Mouse (Mus musculus) kidney, adult 18-20 months (tissue): ENCODE results near the gene Comtd1.

Experiments used
- DNase-seq: peaks from one replicate; pipeline ENCODE4 v3.0.0; 2021

Gene Comtd1

DNA sequence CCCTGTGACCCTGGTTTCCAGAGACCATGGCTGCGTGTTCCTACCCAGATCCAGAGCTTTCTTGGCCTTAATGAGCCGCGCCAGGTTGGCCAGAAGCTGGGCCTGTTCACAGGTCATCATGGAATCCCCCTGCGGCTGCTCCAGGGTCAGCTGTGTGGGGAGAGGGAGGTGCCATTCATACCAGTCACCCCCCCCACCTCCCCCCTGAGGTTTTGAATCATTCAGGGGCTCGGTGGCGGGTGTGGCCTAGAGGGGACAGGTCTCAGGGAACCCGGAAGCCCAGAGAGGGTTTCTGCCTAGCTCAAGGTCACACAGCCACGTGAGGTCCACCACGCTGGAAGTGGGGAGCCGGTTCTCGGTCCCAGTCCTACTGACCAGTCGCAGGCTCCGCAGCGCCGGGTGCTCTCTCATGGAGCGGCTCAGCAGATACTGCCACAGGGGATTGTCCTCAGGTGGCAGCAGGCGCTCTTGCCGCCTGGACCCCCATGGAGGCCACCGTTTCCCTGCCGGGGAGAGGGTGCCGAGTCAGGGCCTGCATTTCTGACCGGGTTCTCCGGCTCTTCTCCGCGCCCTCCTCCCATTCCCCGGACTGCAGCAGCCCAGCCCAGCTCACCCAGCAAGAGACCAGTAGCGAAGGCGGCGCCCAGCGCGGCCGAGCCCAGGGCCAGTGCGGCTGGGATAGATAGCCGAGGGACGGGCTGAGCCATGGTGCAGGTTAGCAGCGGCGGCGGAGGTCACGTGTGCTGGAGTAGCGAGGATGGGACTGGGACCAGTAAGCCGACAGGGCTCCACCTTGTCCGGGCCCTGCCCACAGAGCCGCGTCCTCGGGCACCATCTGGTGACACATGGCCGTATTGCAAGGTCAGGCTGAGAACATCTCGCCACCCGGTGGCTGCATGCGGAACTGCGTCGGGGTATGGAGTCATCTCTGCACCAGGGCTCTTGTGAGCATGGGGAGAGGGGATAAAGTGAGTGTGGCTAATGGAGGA lies at the start of gene Comtd1:
Comtd1 (minus strand) TSS at position 812 of the 989 bp plus-strand sequence.
- peak; percentile 96 for DNase-seq

GRCm38 (mm10) chr14:21892341-21892659 lies 43.5 kb upstream of the Comtd1 start:
- DNase-seq: no peak

DNA sequence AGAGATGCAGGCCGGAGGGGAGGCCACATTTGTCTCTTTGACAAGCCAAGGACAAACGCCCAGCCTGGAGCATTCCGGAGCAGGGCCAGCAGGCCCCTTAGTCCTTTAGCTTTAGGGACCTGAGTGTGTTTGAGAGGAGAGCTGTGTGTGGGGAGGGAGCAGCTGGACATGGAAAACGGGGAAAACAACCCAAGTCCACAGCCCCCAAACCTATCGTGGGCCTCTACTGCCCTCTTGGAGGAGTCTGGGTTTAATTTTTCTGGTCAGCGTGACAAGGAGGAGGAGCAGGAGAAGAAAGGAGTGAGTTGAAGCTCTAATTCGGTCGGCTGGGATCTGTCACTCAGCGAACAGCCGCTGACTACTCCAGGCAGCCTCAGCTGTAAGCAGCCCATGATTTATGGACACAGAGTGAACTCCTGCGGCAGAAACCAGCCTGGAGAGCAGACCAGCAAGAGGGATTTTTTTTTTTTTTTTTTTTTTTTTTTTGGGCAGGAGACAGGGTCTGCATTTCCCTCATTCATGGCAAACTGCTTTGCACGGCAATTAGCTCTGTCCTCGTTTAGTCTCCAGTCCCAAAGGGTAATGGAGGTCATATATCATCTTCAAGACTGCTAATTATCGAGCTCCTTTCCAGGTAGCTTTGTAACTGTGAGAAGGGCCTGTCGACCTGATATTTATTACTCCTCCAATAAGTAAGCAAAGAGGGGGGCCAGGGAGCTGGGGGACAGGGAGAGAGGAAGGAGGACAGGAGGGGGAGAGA lies 43.0 kb upstream of the Comtd1 start:
- no peak for DNase-seq

DNA sequence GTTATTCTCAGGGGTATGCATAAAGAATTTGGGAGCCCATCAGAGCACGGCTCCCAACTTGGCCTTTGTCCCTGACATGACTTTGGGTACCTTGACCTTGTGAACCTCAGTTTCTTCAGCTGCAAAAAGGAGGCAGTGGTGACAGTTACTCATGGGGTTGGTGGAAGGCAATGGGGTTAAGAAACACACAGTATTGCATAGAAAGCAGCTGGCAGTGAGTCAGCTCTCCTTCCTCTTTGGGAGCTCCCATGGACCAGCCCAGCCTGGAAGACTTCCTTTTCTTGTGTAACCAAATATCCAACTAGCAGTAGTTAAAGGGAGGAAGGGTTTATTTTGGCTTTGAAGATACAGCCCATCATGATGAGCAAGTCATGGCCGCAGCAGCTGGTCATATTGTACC lies 41.7 kb upstream of the Comtd1 start:
- no peak for DNase-seq

DNA sequence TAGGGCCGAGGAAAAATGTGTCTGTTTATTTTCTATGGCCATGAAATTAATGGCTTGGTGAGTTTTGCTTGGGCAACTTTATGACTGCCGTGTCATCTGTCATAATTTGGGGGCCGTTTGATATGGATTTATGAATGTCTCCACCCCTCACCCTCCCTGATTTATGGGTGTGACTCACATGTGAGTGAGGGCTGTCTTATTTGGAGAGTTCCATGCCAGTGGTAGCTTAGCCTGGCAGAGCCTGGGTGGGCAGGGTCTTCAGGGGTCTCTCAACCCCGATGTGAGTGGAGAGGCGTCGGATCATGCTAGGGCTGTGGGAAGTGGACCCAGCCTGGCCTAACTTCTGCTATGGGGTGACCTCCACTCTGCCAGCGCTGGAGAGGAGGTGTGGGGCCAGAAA lies 18.0 kb upstream of the Comtd1 start:
- DNase-seq: no peak

DNA sequence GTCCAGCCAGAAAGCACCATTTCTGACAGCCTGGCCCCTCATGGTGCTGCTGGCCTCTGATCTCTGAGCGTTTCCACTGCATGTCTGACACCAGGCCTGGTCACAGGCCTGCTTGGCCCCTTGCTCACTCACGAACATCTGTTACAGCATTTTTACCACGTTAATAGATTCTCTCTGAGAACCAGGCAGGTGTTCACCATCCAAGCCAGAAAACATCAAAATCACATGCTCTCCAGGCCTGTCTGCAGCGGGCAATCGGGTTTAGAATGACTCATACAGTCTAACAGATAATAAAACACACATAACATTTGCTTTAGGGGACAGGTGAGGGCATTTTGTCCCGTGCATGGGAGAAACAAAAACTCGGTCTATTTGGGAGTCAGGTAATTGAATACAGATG lies 17.5 kb upstream of the Comtd1 start:
- DNase-seq: no peak

DNA sequence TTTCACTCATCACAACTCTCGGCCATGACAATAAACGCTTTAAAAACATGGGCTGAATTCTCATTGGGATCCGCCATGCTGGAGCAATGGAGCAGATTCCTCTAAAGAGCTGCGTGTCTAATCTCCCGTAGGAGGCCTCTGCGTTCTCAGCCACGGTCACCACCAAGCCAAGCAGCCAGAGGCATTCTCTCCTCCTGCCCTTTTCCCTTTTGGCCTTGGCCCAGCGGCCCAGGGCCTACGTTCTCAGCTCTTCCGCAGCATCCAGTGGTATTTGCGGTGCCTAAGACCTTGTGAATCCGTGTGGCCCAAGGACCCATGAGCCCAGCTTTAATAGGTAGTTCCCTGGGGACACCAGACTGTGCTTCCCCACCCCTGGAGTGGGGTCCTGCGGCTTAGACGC lies 8.1 kb upstream of the Comtd1 start:
- no peak for DNase-seq

GRCm38 (mm10) chr14:21855961-21856360 lies 7.2 kb upstream of the Comtd1 start:
- DNase-seq: no peak

- DNase-seq: no peak
Measured at GRCm38 (mm10) chr14:21854271-21854670, 5.5 kb upstream of the Comtd1 start.

- DNase-seq: peak; percentile 75
Measured at GRCm38 (mm10) chr14:21853456-21854109, 4.8 kb upstream of the Comtd1 start.

GRCm38 (mm10) chr14:21851996-21852791 lies 3.4 kb upstream of the Comtd1 start:
- no peak for DNase-seq

GRCm38 (mm10) chr14:21850419-21851127 lies 1.8 kb upstream of the Comtd1 start:
- no peak for DNase-seq

DNA sequence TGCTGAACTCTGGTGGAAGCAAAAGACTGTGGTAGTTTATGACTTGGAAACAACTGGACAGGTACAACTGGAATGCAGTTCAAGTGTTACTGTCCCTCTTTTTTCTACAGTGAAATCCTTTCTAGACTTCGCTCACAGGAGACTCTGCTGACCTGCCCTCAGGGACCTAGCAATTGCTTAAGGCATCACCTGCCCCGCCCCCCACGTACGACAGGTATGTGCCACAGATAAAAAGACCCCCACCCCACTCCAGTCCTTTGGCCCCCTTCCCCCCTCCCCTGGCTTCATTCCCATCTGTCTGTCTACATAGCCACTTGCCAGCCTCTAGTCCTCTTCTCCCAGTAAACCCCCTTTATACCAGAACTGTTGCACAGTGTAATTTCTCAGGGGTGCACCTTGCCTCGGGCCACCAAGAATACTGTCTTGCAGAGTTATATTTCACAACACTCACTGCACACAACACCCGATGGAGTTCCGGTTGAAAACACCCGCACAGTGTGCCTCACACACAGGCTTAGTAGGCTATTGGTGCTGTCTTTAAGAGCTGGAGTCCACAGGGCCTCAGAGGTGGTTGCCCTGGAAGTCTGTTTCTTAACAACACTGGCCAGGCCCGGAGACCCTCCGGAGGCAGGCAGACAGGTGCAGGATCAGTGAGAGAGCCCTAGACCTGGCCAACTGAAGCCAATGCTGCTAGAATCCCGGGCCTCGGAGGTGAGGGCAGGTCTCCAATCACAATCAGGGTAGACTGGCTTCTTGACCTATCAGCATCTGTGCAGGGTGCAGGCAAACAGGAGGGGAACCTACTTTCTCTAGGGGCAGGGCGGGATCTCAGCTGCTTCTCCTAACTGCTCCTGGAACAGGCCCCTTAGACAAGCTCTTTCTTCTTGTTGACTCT lies 994 bp upstream of the Comtd1 start:
- DNase-seq: no peak

DNA sequence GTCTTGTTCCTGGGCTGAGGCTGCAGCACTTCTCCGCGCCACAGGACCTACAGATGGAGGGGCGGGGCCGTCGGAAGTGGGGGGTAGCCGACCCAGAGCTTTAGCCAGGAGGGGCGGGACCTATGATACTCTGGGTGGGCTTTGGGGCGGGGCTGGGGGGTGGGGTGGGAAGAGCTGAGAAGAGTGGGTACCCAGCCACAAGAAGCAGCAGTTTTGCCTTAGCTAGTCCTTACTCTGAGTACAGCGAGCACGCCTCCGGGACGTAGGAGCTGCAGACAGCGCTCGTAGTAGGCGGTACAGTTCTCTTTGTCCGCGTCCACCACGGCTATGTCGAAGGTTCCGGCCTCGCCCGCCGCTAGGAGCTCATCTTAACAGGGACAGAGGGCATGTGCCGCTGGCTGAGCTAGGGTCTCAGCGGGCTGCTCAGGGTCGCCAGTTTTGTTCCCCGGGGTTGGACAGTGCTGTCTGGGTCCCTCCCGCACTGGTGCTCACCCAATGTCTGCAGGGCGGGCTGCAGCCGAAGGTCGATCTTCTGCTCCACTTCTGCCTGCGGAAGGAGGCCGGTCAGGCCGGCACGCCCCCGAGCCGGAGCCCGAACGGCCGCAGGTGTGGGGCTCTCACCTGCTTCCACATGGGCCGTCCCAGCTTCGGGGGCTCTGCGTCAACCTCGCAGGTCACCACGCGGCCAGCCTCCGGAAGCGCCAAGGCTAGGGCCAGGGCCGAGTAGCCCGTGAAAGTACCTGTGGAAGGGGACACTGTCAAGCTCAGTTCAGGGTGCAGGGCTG lies 1.2 kb downstream of the Comtd1 start:
- peak; percentile 52 for DNase-seq

DNA sequence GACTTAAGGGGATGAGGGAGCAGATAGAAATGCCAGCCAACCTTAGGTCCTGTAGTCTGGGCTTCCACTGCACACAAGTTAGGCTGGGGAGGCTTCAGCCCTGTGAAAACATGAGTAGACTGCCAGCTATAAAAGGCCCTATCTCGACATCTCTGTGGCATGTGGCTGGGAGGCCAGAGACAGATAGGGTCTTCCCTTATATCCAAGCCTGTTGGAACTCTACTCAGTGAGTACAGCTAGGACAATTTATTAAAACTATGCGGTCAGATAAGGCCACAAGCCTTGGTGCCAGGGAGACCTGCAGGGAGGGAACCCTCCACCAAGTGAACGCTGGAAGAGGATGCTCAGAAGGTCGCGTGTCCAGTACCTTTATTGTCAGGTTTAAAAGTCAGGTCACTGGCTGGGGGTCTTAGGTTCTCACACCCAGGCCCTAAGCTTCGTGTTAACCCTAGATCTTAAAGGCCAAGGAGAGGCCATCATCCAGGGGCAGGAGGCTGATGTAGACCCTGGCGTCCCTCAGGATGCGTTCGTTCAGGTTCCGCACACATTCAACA lies 1.9 kb downstream of the Comtd1 start:
- no peak for DNase-seq

DNA sequence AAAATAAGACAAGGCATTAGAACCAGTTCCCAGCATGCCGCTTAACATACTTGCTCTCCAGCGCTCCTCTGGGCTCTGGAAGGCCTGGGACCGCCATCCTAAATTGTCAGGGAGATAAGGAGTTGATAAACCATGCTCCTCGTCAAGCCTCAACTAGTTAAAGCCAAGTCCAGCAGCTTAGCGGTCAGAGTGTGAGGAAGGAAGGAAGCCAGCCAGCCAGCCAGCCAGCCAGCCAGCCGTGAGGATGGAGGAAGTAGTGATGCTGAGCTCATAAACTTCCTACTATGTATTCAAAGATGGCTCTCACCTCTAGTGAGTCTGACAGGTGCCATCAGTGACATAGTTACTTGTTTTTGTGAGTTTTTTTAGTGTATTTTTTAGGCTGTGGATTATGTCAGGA lies 5.5 kb downstream of the Comtd1 start:
- DNase-seq: no peak

DNA sequence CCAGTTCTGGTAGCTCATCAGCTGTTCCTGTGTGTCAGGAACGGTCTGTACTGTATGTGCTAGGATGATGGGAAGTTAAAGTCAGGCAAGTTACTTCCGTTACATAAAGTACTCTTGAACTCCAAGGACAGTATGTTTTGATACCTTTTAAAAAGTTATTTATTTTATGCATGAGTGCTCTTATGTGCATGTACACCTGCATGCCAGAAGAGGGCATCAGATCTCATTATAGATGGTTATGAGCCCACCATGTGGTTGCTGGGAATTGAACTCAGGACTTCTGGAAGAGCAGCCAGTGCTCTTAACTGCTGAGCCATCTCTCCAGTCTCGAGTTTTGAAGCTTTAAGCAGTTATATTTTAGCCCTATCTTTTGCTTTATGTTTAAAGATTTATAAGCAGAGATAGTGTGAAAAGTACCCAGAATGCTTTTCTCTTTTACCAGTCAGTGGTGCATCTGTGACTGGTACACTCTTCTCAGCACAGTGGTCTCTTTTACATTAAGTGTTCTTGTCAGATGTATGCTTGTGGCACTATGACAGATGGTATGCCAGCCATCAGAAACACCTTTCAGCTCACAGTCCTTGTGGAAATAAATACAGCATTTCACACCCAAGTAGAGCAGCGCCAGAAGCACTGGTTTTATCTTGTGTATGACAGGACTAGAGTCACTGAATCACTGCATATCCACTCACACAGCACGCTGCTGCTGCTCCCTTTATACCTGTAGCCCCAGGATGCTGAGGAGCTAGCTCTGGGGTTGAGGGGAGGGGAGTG lies 6.8 kb downstream of the Comtd1 start:
- DNase-seq: no peak

- no peak for DNase-seq
Measured at GRCm38 (mm10) chr14:21838336-21839017, 10.3 kb downstream of the Comtd1 start.
